Mouse (Mus musculus) embryo, embryonic 10 days (tissue): ENCODE measurements around the gene Ncam2.
"Not testable (repeated sequence)": the region's sequence is repeated elsewhere in the genome, so short reads cannot be mapped to it uniquely, and the experiment has no call there.

Experiments used
- DNase-seq: peaks from one replicate; pipeline ENCODE4 v3.0.0-alpha.2; 2015; ENCODE audit warnings: low spot score

Gene Ncam2

GRCm38 (mm10) chr16:81303806-81304205 is 103.3 kb downstream of the Ncam2 start:
- no peak for DNase-seq

- DNase-seq, result no peak
These were observed 108.7 kb downstream of the Ncam2 start for GRCm38 (mm10) chr16:81309215-81309614.

GRCm38 (mm10) chr16:81319037-81319436 is 118.5 kb downstream of the Ncam2 start:
- no peak for DNase-seq

GRCm38 (mm10) chr16:81330539-81330938 is 130.0 kb downstream of the Ncam2 start:
- DNase-seq, result peak; percentile 54

GRCm38 (mm10) chr16:81365901-81366300 is 165.4 kb downstream of the Ncam2 start:
- no peak for DNase-seq

GRCm38 (mm10) chr16:81374234-81374633 is 173.7 kb downstream of the Ncam2 start:
- no peak for DNase-seq

GRCm38 (mm10) chr16:81380434-81380833 is 179.9 kb downstream of the Ncam2 start:
- no peak for DNase-seq

GRCm38 (mm10) chr16:81388646-81389045 is 188.1 kb downstream of the Ncam2 start:
- DNase-seq, result no peak

GRCm38 (mm10) chr16:81434559-81434958 is 234.1 kb downstream of the Ncam2 start:
- no peak for DNase-seq

GRCm38 (mm10) chr16:81437091-81437867 is 236.8 kb downstream of the Ncam2 start:
- DNase-seq, result no peak

- no peak for DNase-seq
These were observed 237.4 kb downstream of the Ncam2 start for GRCm38 (mm10) chr16:81437868-81438249.

- no peak for DNase-seq
These were observed 250.4 kb downstream of the Ncam2 start for GRCm38 (mm10) chr16:81450851-81451250.

GRCm38 (mm10) chr16:81452988-81453387 is 252.5 kb downstream of the Ncam2 start:
- DNase-seq, result no peak

GRCm38 (mm10) chr16:81454472-81454871 is 254.0 kb downstream of the Ncam2 start:
- no peak for DNase-seq

- not testable (repeated sequence) for DNase-seq
These were observed 262.2 kb downstream of the Ncam2 start for GRCm38 (mm10) chr16:81462731-81463130.

GRCm38 (mm10) chr16:81472925-81473324 is 272.4 kb downstream of the Ncam2 start:
- DNase-seq, result no peak

- no peak for DNase-seq
These were observed 280.6 kb downstream of the Ncam2 start for GRCm38 (mm10) chr16:81481058-81481457.

- DNase-seq, result no peak
These were observed 295.6 kb downstream of the Ncam2 start for GRCm38 (mm10) chr16:81496111-81496510.

- DNase-seq, result no peak
These were observed 302.1 kb downstream of the Ncam2 start for GRCm38 (mm10) chr16:81502578-81502977.

- DNase-seq, result no peak
These were observed 335.7 kb downstream of the Ncam2 start for GRCm38 (mm10) chr16:81536230-81536629.

- DNase-seq, result no peak
These were observed 387.1 kb downstream of the Ncam2 start for GRCm38 (mm10) chr16:81587565-81588107.

- DNase-seq, result peak; percentile 78
These were observed 422.8 kb downstream of the Ncam2 start for GRCm38 (mm10) chr16:81623276-81623675.

GRCm38 (mm10) chr16:81623776-81624175 is 423.3 kb downstream of the Ncam2 start:
- no peak for DNase-seq

- DNase-seq, result no peak
These were observed 449.8 kb downstream of the Ncam2 start for GRCm38 (mm10) chr16:81650286-81650685.
